In the genomic region with DNA sequence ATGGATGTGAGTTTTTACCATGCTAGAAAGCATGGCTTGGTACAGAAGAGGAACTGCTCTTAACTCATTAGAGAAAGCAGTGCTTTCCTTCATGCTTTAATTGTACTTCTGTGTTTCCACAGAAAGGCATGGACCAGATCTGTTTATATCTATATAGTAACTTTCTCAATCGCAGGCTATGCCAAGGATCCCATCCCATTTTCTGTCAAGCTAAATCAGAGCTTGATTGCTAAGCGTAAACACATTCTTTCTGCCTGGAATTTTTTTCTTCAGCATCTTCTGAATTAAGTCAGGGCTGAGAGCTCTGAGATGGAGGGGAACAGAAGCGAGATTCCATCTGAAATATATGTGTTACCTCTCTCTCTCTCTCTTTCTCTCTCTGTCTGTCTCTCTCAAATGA, we compare ENCODE assay signal across 27 mouse cellular contexts. TPM values are rescaled to one million over a fixed set of nuclear protein-coding genes. Genes with fewer than 3 reads are reported as not detected.
DNase-seq lines count a peak whose midpoint lies in the region; ATAC-seq lines count a peak whose summit lies in the region.
"Had no signal": no experiment of that assay in that cellular context is flagged by ENCODE, and none has a peak within 500 bp of the region (broad histone marks: within the 10 kb centered on the region; RNA-seq: fewer than 3 reads in every experiment).

No protein-coding gene starts in this region.

- WGBS in forebrain, embryonic 15.5 days = 53% methylated on average over 3 of the region's 3 CpGs
- WGBS in forebrain, embryonic 10.5 days = 84% methylated on average over 3 of the region's 3 CpGs
- WGBS in hindbrain, embryonic 13.5 days = 82% methylated on average over 3 of the region's 3 CpGs
- WGBS in hindbrain, embryonic 10.5 days = 85% methylated on average over 3 of the region's 3 CpGs
- WGBS in midbrain, embryonic 16.5 days = 81% methylated on average over 3 of the region's 3 CpGs
- WGBS in midbrain, embryonic 10.5 days = 85% methylated on average over 3 of the region's 3 CpGs

- H3K36me3 ChIP-seq in forebrain, embryonic 15.5 days = no peaks in the 10 kb centered on the region
- H3K36me3 ChIP-seq in forebrain, embryonic 10.5 days (replicated peaks) = no peaks in the 10 kb centered on the region
- H3K36me3 ChIP-seq in hindbrain, embryonic 13.5 days = no peaks in the 10 kb centered on the region
- no peaks in the 10 kb centered on the region for H3K36me3 ChIP-seq in hindbrain, embryonic 10.5 days
- H3K36me3 ChIP-seq in midbrain, embryonic 16.5 days (ENCODE audit: control insufficient read depth, insufficient read depth, low read length) = no peaks in the 10 kb centered on the region
- no peaks in the 10 kb centered on the region for H3K36me3 ChIP-seq in midbrain, embryonic 10.5 days
- H3K36me3 ChIP-seq: embryonic facial prominence, embryonic 12.5 days; heart, embryonic 12.5 days; hindbrain, embryonic 12.5 days had no signal

- no peak overlapping the region for H3K4me3 ChIP-seq in forebrain, embryonic 15.5 days
- H3K4me3 ChIP-seq in forebrain, embryonic 10.5 days = no peak overlapping the region
- no peak overlapping the region for H3K4me3 ChIP-seq in hindbrain, embryonic 13.5 days
- H3K4me3 ChIP-seq in hindbrain, embryonic 10.5 days = no peak overlapping the region
- no peak overlapping the region for H3K4me3 ChIP-seq in midbrain, embryonic 16.5 days (ENCODE audit: low read depth, low read length)
- no peak overlapping the region for H3K4me3 ChIP-seq in midbrain, embryonic 10.5 days
- H3K4me3 ChIP-seq: embryonic facial prominence, embryonic 12.5 days; gastrocnemius, adult 2 months; heart, embryonic 12.5 days; hindbrain, embryonic 12.5 days had no signal

- H3K27ac ChIP-seq in forebrain, embryonic 15.5 days (replicated peaks) = peak overlapping the region; percentile 91
- no peak overlapping the region for H3K27ac ChIP-seq in forebrain, embryonic 10.5 days
- peak overlapping the region; percentile 91; the same call in 1 of the 2 replicates for H3K27ac ChIP-seq in hindbrain, embryonic 13.5 days
- H3K27ac ChIP-seq in hindbrain, embryonic 10.5 days = no peak overlapping the region
- H3K27ac ChIP-seq in midbrain, embryonic 16.5 days (ENCODE audit: low read length) = peak overlapping the region; percentile 28
- no peak overlapping the region for H3K27ac ChIP-seq in midbrain, embryonic 10.5 days (replicated peaks)
- H3K27ac ChIP-seq: embryonic facial prominence, embryonic 12.5 days; gastrocnemius, adult 2 months; hindbrain, postnatal 0 days had no signal

- H3K9me3 ChIP-seq in forebrain, embryonic 15.5 days = no peaks in the 10 kb centered on the region
- no peaks in the 10 kb centered on the region for H3K9me3 ChIP-seq in forebrain, embryonic 10.5 days
- no peaks in the 10 kb centered on the region for H3K9me3 ChIP-seq in hindbrain, embryonic 13.5 days
- no peaks in the 10 kb centered on the region for H3K9me3 ChIP-seq in hindbrain, embryonic 10.5 days
- no peaks in the 10 kb centered on the region for H3K9me3 ChIP-seq in midbrain, embryonic 16.5 days (replicated peaks; ENCODE audit: control insufficient read depth, low read length, poor library complexity, severe bottlenecking)
- no peaks in the 10 kb centered on the region for H3K9me3 ChIP-seq in midbrain, embryonic 10.5 days (replicated peaks)
- H3K9me3 ChIP-seq: embryonic facial prominence, embryonic 12.5 days; heart, embryonic 12.5 days; hindbrain, embryonic 12.5 days had no signal

- H3K27me3 ChIP-seq in forebrain, embryonic 15.5 days = no peaks in the 10 kb centered on the region
- no peaks in the 10 kb centered on the region for H3K27me3 ChIP-seq in forebrain, embryonic 10.5 days (ENCODE audit: poor library complexity, severe bottlenecking)
- H3K27me3 ChIP-seq in hindbrain, embryonic 13.5 days = 0 out of 2 replicates have a peak, but pooled peaks cover 2% of the 10 kb centered on the region
- H3K27me3 ChIP-seq in hindbrain, embryonic 10.5 days (ENCODE audit: insufficient read depth, poor library complexity, severe bottlenecking) = no peaks in the 10 kb centered on the region
- no peaks in the 10 kb centered on the region for H3K27me3 ChIP-seq in midbrain, embryonic 16.5 days (ENCODE audit: control insufficient read depth, insufficient read depth, low read depth, low read length)
- H3K27me3 ChIP-seq in midbrain, embryonic 10.5 days (ENCODE audit: low read depth, poor library complexity, severe bottlenecking) = peaks cover 8% of the 10 kb centered on the region; the same call in 1 of the 2 replicates
- H3K27me3 ChIP-seq: CH12.LX; embryonic facial prominence, embryonic 12.5 days; heart, embryonic 12.5 days; hindbrain, embryonic 12.5 days; Patski had no signal

- H3K4me2 ChIP-seq in forebrain, embryonic 15.5 days (replicated peaks) = no peak overlapping the region
- H3K4me2 ChIP-seq in hindbrain, embryonic 13.5 days = no peak overlapping the region
- H3K4me2 ChIP-seq in midbrain, embryonic 16.5 days (ENCODE audit: low read length) = no peak overlapping the region
- H3K4me2 ChIP-seq: embryonic facial prominence, embryonic 12.5 days; heart, embryonic 12.5 days; hindbrain, embryonic 12.5 days had no signal

- intact Hi-C loops in heart, postnatal 25 days (cut with DNase I) = no loop called here

- H3K4me1 ChIP-seq in forebrain, embryonic 15.5 days = peaks cover 45% of the 10 kb centered on the region
- H3K4me1 ChIP-seq in forebrain, embryonic 10.5 days = peaks cover 20% of the 10 kb centered on the region
- peaks cover 29% of the 10 kb centered on the region for H3K4me1 ChIP-seq in hindbrain, embryonic 13.5 days (replicated peaks)
- H3K4me1 ChIP-seq in hindbrain, embryonic 10.5 days (replicated peaks) = peaks cover 17% of the 10 kb centered on the region
- H3K4me1 ChIP-seq in midbrain, embryonic 16.5 days (ENCODE audit: control insufficient read depth, insufficient read depth, low read length) = peaks cover 21% of the 10 kb centered on the region
- peaks cover 20% of the 10 kb centered on the region for H3K4me1 ChIP-seq in midbrain, embryonic 10.5 days

- peak; percentile 9; the same call in 1 of the 2 replicates for ATAC-seq in forebrain, embryonic 15.5 days (replicated peaks)
- ATAC-seq in hindbrain, embryonic 13.5 days (ENCODE audit: low FRiP score) = no peak
- ATAC-seq in midbrain, embryonic 16.5 days = no peak
- ATAC-seq: activated CD4-positive, CD25-positive, alpha-beta regulatory T cell, adult 4 months; hindbrain, postnatal 0 days; Patski had no signal

- H3K9ac ChIP-seq in forebrain, embryonic 15.5 days (replicated peaks) = no peak overlapping the region
- H3K9ac ChIP-seq in hindbrain, embryonic 13.5 days = no peak overlapping the region
- no peak overlapping the region for H3K9ac ChIP-seq in midbrain, embryonic 16.5 days (ENCODE audit: low read depth, low read length)
- H3K9ac ChIP-seq: embryonic facial prominence, embryonic 12.5 days; heart, embryonic 12.5 days; hindbrain, embryonic 12.5 days had no signal

- DNase-seq in forebrain, embryonic 10.5 days (ENCODE audit: extremely low spot score, low spot score) = no peak
- no peak for DNase-seq in hindbrain, embryonic 10.5 days (ENCODE audit: low spot score)
- DNase-seq in midbrain, embryonic 10.5 days (ENCODE audit: low spot score) = no peak
- DNase-seq in heart, postnatal 25 days (ENCODE audit: low spot score) = no peak
- DNase-seq: adrenal gland, postnatal 14 days; cerebellum, adult 8-10 months; cerebellum, postnatal 14 days; embryo, embryonic 11 days; gastrocnemius, adult 2 months; gastrocnemius, postnatal 25 days; heart, postnatal 36 days; kidney, adult 11 months had no signal

RNA-seq across cellular contexts. Expression of gene Spa17, which starts 10.5 kb away (rescaled TPM):
- polyA plus RNA-seq in forebrain, embryonic 15.5 days (2015; fragmentation: Nextera tagmentation; extraction: Ambion mirVana) = 7.7 and 7.9 TPM in 2 replicates
- polyA plus RNA-seq in forebrain, embryonic 10.5 days (2016; fragmentation: Nextera tagmentation; extraction: Ambion mirVana) = 14.0 and 16.3 TPM in 2 replicates
- 16.1 and 17.1 TPM in 2 replicates for polyA plus RNA-seq in hindbrain, embryonic 13.5 days (2015; fragmentation: Nextera tagmentation; extraction: Ambion mirVana)
- 12.1 and 22.2 TPM in 2 replicates for polyA plus RNA-seq in hindbrain, embryonic 10.5 days (2016; fragmentation: Nextera tagmentation; extraction: Ambion mirVana)
- 9.0 and 11.1 TPM in 2 replicates for polyA plus RNA-seq in midbrain, embryonic 16.5 days (2015; fragmentation: Nextera tagmentation; extraction: Ambion mirVana)
- 13.5 and 13.9 TPM in 2 replicates for polyA plus RNA-seq in midbrain, embryonic 10.5 days (2016; fragmentation: Nextera tagmentation; extraction: Ambion mirVana)
- 1 to 10 TPM; 1.3 to 2.7 TPM for total RNA-seq in heart, postnatal 25 days (2021)
- total RNA-seq: hindbrain, postnatal 0 days had no signal

RNA-seq across cellular contexts. Expression of gene Tbrg1, which starts 33.1 kb away (rescaled TPM):
- 79.5 and 82.5 TPM in 2 replicates for polyA plus RNA-seq in forebrain, embryonic 15.5 days (2015; fragmentation: Nextera tagmentation; extraction: Ambion mirVana)
- polyA plus RNA-seq in forebrain, embryonic 10.5 days (2016; fragmentation: Nextera tagmentation; extraction: Ambion mirVana) = 125 and 129 TPM in 2 replicates
- 89.2 and 95.8 TPM in 2 replicates for polyA plus RNA-seq in hindbrain, embryonic 13.5 days (2015; fragmentation: Nextera tagmentation; extraction: Ambion mirVana)
- 132 and 144 TPM in 2 replicates for polyA plus RNA-seq in hindbrain, embryonic 10.5 days (2016; fragmentation: Nextera tagmentation; extraction: Ambion mirVana)
- 92.3 and 98.7 TPM in 2 replicates for polyA plus RNA-seq in midbrain, embryonic 16.5 days (2015; fragmentation: Nextera tagmentation; extraction: Ambion mirVana)
- 133 and 142 TPM in 2 replicates for polyA plus RNA-seq in midbrain, embryonic 10.5 days (2016; fragmentation: Nextera tagmentation; extraction: Ambion mirVana)
- 10 to 100 TPM; 33.3 to 35.5 TPM for total RNA-seq in heart, postnatal 25 days (2021)

RNA-seq across cellular contexts. Expression of gene Panx3, which starts 45.1 kb away (rescaled TPM):
- polyA plus RNA-seq in forebrain, embryonic 15.5 days (2015; fragmentation: Nextera tagmentation; extraction: Ambion mirVana) = not detected in 2 replicates
- polyA plus RNA-seq in forebrain, embryonic 10.5 days (2016; fragmentation: Nextera tagmentation; extraction: Ambion mirVana) = not detected in 2 replicates
- 0.08 and 0.47 TPM in 2 replicates for polyA plus RNA-seq in hindbrain, embryonic 13.5 days (2015; fragmentation: Nextera tagmentation; extraction: Ambion mirVana)
- polyA plus RNA-seq in hindbrain, embryonic 10.5 days (2016; fragmentation: Nextera tagmentation; extraction: Ambion mirVana) = 0.07 and 0.17 TPM in 2 replicates
- polyA plus RNA-seq in midbrain, embryonic 16.5 days (2015; fragmentation: Nextera tagmentation; extraction: Ambion mirVana) = 0.14 and 0.43 TPM in 2 replicates
- polyA plus RNA-seq in midbrain, embryonic 10.5 days (2016; fragmentation: Nextera tagmentation; extraction: Ambion mirVana) = 0.17 and 0.22 TPM in 2 replicates
- not detected for total RNA-seq in heart, postnatal 25 days (2021)
- total RNA-seq: adrenal gland, adult 18-20 months; CH12.LX; common myeloid progenitor, adult 5-6 weeks; gastrocnemius, adult 2 months; gastrocnemius, postnatal 25 days; granulocyte monocyte progenitor cell, adult 5-6 weeks; heart, adult 8-10 months; heart, postnatal 36 days; hindbrain, postnatal 0 days had no signal
- polyA plus RNA-seq: activated CD4-positive, CD25-positive, alpha-beta regulatory T cell, adult 4 months; intestine, embryonic 14.5 days; Patski had no signal

Comparison
In these comparisons a context has a peak if more than half of its experiments do, and no peak if none do; other contexts are left out.
1. H3K27ac ChIP-seq: peak in forebrain, embryonic 15.5 days (single experiment), hindbrain, embryonic 13.5 days (single experiment) and midbrain, embryonic 16.5 days (single experiment); none in forebrain, embryonic 10.5 days (single experiment), hindbrain, embryonic 10.5 days (single experiment) and midbrain, embryonic 10.5 days (single experiment).